Mouse (Mus musculus): ENCODE measurements around the gene Rai1.

DNA sequence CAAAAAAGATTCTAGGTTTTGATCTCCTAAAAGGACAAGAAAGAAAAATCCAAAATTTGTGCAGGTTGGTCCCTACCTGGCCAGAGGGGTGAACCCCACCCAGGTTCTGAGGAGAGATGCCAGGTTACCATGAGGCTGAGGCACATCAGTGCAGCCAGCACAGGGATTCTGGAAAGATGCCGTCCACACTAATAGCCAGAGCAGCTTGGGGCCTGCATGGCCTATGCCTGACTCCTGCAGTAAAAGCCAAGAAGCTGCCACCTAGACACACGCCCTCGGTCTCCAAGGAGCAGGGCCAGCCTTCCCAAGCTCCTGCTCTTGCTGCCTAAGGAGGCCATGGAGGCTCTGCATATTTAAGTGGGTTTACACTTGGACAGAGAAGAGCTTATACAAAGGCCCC is 126.5 kb downstream of the Rai1 start:
- no peak for TF ChIP-seq CTCF (IDR thresholded peaks at IDR 0.05; ENCODE audit: borderline replicate concordance, insufficient read depth, low read length)
- no peak for TF ChIP-seq POLR2A (IDR thresholded peaks at IDR 0.05; ENCODE audit: low read depth, low read length)

Measured in embryonic fibroblast, embryonic 13.5 days (primary cell).